Mouse (Mus musculus) right cerebral cortex, postnatal 4 days (tissue): ENCODE results near the gene Scnn1g.

Experiments
- DNase-seq: peaks from one replicate; pipeline ENCODE4 v3.0.0-alpha.2; 2022

The Scnn1g gene

DNA sequence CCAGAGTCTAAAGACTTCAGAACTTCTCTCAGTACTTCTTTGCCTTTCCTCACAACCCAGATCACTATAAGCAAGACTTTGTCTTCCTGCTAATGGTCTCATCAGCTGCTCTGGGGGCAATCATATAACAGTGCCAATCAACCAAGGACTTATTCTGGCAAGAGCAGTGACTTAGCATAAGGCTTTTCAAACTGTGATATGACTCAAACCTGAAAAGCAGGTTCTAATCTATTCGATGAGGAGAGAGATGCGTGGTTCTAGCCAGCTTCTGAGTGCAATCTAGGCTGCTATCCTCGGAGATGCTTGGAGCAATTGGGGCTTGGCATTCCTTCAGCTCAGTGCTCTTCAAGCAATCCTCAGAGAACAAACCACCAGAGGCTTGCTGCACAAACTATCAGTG lies 44.7 kb downstream of the Scnn1g start:
- DNase-seq: no peak

- DNase-seq: no peak
Measured at GRCm38 (mm10) chr7:121779409-121779808, 45.1 kb downstream of the Scnn1g start.

GRCm38 (mm10) chr7:121782188-121782909 lies 48.1 kb downstream of the Scnn1g start:
- no peak for DNase-seq

- DNase-seq: no peak
Measured at GRCm38 (mm10) chr7:121785651-121786228, 51.5 kb downstream of the Scnn1g start.

GRCm38 (mm10) chr7:121797781-121798180 lies 63.5 kb downstream of the Scnn1g start:
- DNase-seq: no peak

DNA sequence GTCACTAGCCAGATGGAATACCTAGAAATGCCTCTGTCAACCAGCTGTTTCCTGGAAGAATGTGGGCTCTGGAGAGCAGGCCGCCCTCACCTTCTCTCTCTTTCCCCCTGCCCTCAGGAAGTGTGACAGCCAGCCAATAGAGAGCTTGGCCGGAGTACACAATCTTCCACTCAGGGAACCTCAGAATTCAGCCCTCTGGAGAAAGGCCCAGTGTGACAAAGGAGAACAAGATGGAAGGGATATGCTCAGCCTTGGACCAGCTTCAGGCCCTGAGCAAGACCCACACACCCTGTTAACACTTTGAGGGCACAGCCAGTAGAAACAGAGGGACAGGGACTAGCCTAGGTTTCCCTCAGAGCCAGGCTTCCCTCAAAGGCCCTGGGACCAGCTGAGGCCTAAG lies 68.2 kb downstream of the Scnn1g start:
- DNase-seq: no peak

GRCm38 (mm10) chr7:121803011-121803410 lies 68.7 kb downstream of the Scnn1g start:
- no peak for DNase-seq

- DNase-seq: no peak
Measured at GRCm38 (mm10) chr7:121805811-121806496, 71.7 kb downstream of the Scnn1g start.

GRCm38 (mm10) chr7:121807726-121808580 lies 73.7 kb downstream of the Scnn1g start:
- no peak for DNase-seq
